Mouse (Mus musculus) liver, embryonic 14.5 days (tissue): ENCODE measurements around the gene Ephb1. TPM values are rescaled to one million over a fixed set of nuclear protein-coding genes. Genes with fewer than 3 reads are reported as not detected.

ENCODE experiments used
- ATAC-seq: fragments of 200-750 bp; cut with Nextera tagmentation; 2 replicates; pipeline ENCODE4 v1.8.0; 2017; ENCODE audit warnings: moderate number of reproducible peaks, mild to moderate bottlenecking, moderate library complexity; ENCODE audit not compliant: insufficient read depth
- DNase-seq, 3 experiments: peaks; one replicate each; pipeline ENCODE4 v3.0.0-alpha.2; 2012 to 2013; ENCODE audit warnings: low read depth in 3 of 3, low spot score in 3 of 3
- H3K27ac ChIP-seq: fragments of 300-500 bp; sonication (generic); 2 replicates; pipeline ENCODE4 v1.5.1; 2014; ENCODE audit warnings: moderate library complexity, mild to moderate bottlenecking, control low read depth, inconsistent platforms
- H3K27me3 ChIP-seq: fragments of 300-500 bp; sonication (generic); 2 replicates; pipeline ENCODE4 v1.6.1; 2014; ENCODE audit warnings: mild to moderate bottlenecking, low read length, moderate library complexity; ENCODE audit not compliant: control insufficient read depth, insufficient read depth
- H3K36me3 ChIP-seq: fragments of 300-500 bp; sonication (generic); replicated peaks from 2 replicates; pipeline ENCODE4 v1.6.1; 2014; ENCODE audit warnings: low read depth; ENCODE audit not compliant: control insufficient read depth, insufficient read depth
- H3K4me1 ChIP-seq, 2 experiments: fragments of 200-500 bp in 1 of 2; fragments of 300-500 bp in 1 of 2; sonication (generic) in 1 of 2; replicated peaks; 2 replicates each; pipeline ENCODE4 v1.6.1; 2012 to 2014; ENCODE audit warnings: antibody characterized with exemption in 1 of 2, inconsistent platforms in 1 of 2, low read length in 1 of 2; ENCODE audit not compliant: control insufficient read depth in 2 of 2, insufficient read depth in 2 of 2
- H3K4me2 ChIP-seq: fragments of 300-500 bp; sonication (generic); 2 replicates; pipeline ENCODE4 v1.6.1; 2014; ENCODE audit warnings: low read depth, mild to moderate bottlenecking, control low read depth, moderate library complexity
- H3K4me3 ChIP-seq, 2 experiments: fragments of 200-500 bp in 1 of 2; fragments of 300-500 bp in 1 of 2; sonication (generic) in 1 of 2; 2 replicates each; pipeline ENCODE4 v1.5.1; 2012 to 2014; ENCODE audit warnings: low read depth in 2 of 2, low read length in 2 of 2, mild to moderate bottlenecking in 2 of 2, control low read depth in 1 of 2, inconsistent platforms in 1 of 2, moderate library complexity in 1 of 2; ENCODE audit not compliant: insufficient read depth in 1 of 2
- H3K9ac ChIP-seq: fragments of 300-500 bp; sonication (generic); replicated peaks from 2 replicates; pipeline ENCODE4 v1.6.1; 2014; ENCODE audit warnings: mild to moderate bottlenecking, control low read depth, moderate library complexity
- H3K9me3 ChIP-seq: fragments of 300-500 bp; sonication (generic); 2 replicates; pipeline ENCODE4 v1.6.1; 2016; ENCODE audit warnings: low read length, mixed read lengths; ENCODE audit not compliant: control insufficient read depth
- CTCF ChIP-seq: IDR thresholded peaks from 2 replicates; pipeline ENCODE4 v1.5.1; 2016; ENCODE audit warnings: antibody characterized with exemption, low read depth, control low read depth
- EP300 ChIP-seq: IDR thresholded peaks from 2 replicates; pipeline ENCODE4 v1.6.1; 2016; ENCODE audit warnings: antibody characterized with exemption, low read depth
- WGBS: fragments of 180-500 bp; shearing (Covaris S2); extraction: QIAGEN DNeasy Blood & Tissue Kit; methylation state at CpG from one replicate; pipeline ENCODE4 v1.1.7; 2014; ENCODE audit not compliant: insufficient replicate concordance; 5-methylcytosine and 5-hydroxymethylcytosine counted together
- polyA plus RNA-seq, 2 experiments: library from polyadenylated mRNA; depleted of rRNA in 1 of 2; stranded (reverse) in 1 of 2; unstranded in 1 of 2; fragments of >200 nt; fragmentation: Nextera tagmentation in 1 of 2; extraction: Ambion mirVana in 1 of 2; gene quantifications; 2 replicates each; pipeline versions ENCODE4 v1.2.1 to v1.2.3; 2012 to 2014

The Ephb1 gene
- polyA plus RNA-seq, 2 experiments, result 0.25 to 0.29 TPM

GRCm38 (mm10) chr9:102241546-102241945 is 112.9 kb downstream of the Ephb1 start:
- Histone ChIP-seq H3K4me1 (no peaks in the 10 kb centered on the region), H3K27ac (no peak overlapping the region), H3K4me3 (no peak overlapping the region), H3K27me3 (no peaks in the 10 kb centered on the region), H3K9me3 (no peaks in the 10 kb centered on the region), H3K36me3 (no peaks in the 10 kb centered on the region), H3K4me2 (no peak overlapping the region), H3K9ac (no peak overlapping the region)
- ATAC-seq (no peak), DNase-seq (no peak)
- TF ChIP-seq EP300 (no peak), CTCF (no peak)
- 51% methylated on average over 2 of the region's 2 CpGs for WGBS

GRCm38 (mm10) chr9:102240215-102240614 is 114.3 kb downstream of the Ephb1 start:
- TF ChIP-seq CTCF (no peak), EP300 (no peak)
- no peak overlapping the region for H3K4me2 ChIP-seq
- WGBS, result 33% methylated on average over 4 of the region's 4 CpGs
- no peak overlapping the region for H3K9ac ChIP-seq
- no peaks in the 10 kb centered on the region for H3K27me3 ChIP-seq
- no peaks in the 10 kb centered on the region for H3K4me1 ChIP-seq
- no peak overlapping the region for H3K27ac ChIP-seq
- H3K36me3 ChIP-seq, result no peaks in the 10 kb centered on the region
- H3K9me3 ChIP-seq, result no peaks in the 10 kb centered on the region
- ATAC-seq (no peak), DNase-seq (no peak)
- H3K4me3 ChIP-seq, result no peak overlapping the region

- no peaks in the 10 kb centered on the region for H3K9me3 ChIP-seq
- TF ChIP-seq CTCF (no peak), EP300 (no peak)
- ATAC-seq (no peak), DNase-seq (no peak)
- H3K4me3 ChIP-seq, result no peak overlapping the region
- H3K27me3 ChIP-seq, result no peaks in the 10 kb centered on the region
- no peaks in the 10 kb centered on the region for H3K4me1 ChIP-seq
- H3K9ac ChIP-seq, result no peak overlapping the region
- no peak overlapping the region for H3K27ac ChIP-seq
- 35% methylated on average over 4 of the region's 4 CpGs for WGBS
- H3K36me3 ChIP-seq, result no peaks in the 10 kb centered on the region
- no peak overlapping the region for H3K4me2 ChIP-seq
These were observed 119.0 kb downstream of the Ephb1 start for GRCm38 (mm10) chr9:102235444-102235951.

- Histone ChIP-seq H3K4me1 (no peaks in the 10 kb centered on the region), H3K9ac (no peak overlapping the region), H3K27me3 (no peaks in the 10 kb centered on the region), H3K4me2 (no peak overlapping the region), H3K4me3 (no peak overlapping the region), H3K36me3 (no peaks in the 10 kb centered on the region), H3K27ac (no peak overlapping the region), H3K9me3 (no peaks in the 10 kb centered on the region)
- no peak for TF ChIP-seq EP300
- TF ChIP-seq CTCF, result no peak
- DNase-seq (no peak), ATAC-seq (no peak)
- WGBS, result 52% methylated on average over 6 of the region's 6 CpGs
These were observed 123.2 kb downstream of the Ephb1 start for GRCm38 (mm10) chr9:102231248-102231647.

GRCm38 (mm10) chr9:102216746-102217566 is 137.5 kb downstream of the Ephb1 start:
- H3K4me2 ChIP-seq, result no peak overlapping the region
- DNase-seq, result no peak
- H3K36me3 ChIP-seq, result no peaks in the 10 kb centered on the region
- no peak overlapping the region for H3K4me3 ChIP-seq
- no peaks in the 10 kb centered on the region for H3K4me1 ChIP-seq
- H3K9ac ChIP-seq, result no peak overlapping the region
- no peak for ATAC-seq
- WGBS, result 51% methylated on average over 7 of the region's 7 CpGs
- no peaks in the 10 kb centered on the region for H3K27me3 ChIP-seq
- TF ChIP-seq CTCF, result no peak
- no peak for TF ChIP-seq EP300
- H3K27ac ChIP-seq, result no peak overlapping the region
- H3K9me3 ChIP-seq, result no peaks in the 10 kb centered on the region
